Mouse (Mus musculus): ENCODE results near the gene Ackr1.

The Ackr1 gene

DNA sequence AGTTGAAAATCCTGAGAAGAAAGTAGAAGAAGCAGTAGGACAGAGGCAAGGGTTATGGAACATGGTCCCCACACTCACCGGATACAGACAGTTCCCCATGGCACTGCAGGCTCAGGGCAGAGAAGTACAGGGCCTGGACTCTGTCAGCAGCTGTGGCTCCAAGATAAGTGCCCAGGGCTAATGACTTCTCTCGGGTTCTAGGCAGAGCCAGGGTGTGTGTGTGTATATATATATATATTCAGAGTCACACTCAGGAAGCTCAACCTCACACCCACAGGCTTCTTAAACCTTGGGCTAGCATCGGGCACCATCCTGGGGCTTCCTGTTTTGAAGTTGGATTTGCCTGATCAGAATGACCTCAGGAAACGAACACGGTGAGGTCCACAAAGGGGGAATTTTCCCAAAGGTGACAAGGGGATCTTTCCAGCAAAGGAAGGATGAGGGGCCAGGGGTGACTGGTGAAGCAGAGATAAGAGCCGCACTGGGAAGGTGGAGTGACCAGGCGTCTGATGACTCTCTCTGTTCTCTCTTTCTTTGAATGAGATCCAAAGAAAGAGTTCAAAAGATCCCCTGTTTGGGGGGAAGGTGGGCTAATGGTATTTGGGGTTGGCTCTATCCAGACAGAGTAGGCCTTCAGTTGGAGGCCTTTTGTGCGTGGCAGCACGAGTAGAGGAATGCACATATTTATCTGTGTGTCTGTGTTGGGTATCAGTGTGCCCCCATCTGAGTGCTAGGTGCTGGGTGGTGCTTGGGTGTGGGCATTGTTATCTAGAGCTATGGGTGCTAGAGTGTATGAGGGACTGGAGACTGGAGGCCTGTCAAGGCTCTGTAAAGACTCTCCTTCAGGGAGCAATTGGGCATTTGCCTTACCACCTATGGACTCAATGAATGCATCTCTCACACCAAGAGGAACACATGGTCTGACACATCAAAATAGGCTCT is at the start of gene Ackr1:
Gene Ackr1 (minus strand): TSS at position 439 of the 942 bp plus-strand sequence.
- DNase-seq = no peak

DNA sequence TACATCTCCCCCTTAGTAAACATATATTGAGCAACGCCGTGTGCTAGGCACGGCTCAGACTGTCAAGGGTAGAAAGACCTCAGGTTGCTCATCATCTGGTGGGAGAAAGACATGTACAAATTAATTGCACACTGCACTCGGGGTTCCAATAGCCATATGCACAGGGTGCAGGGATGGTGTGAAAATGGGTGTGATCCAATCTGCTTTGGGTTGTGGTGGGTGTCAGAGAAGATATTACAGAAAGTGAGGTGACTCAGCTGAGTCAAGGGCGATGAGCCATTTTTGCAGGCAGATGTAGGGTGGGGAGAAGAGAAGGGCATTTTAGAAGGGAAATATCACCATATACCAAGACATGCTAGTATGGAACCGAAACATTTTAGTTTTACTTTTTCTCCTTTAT is 47.9 kb upstream of the Ackr1 start:
- DNase-seq = no peak

DNA sequence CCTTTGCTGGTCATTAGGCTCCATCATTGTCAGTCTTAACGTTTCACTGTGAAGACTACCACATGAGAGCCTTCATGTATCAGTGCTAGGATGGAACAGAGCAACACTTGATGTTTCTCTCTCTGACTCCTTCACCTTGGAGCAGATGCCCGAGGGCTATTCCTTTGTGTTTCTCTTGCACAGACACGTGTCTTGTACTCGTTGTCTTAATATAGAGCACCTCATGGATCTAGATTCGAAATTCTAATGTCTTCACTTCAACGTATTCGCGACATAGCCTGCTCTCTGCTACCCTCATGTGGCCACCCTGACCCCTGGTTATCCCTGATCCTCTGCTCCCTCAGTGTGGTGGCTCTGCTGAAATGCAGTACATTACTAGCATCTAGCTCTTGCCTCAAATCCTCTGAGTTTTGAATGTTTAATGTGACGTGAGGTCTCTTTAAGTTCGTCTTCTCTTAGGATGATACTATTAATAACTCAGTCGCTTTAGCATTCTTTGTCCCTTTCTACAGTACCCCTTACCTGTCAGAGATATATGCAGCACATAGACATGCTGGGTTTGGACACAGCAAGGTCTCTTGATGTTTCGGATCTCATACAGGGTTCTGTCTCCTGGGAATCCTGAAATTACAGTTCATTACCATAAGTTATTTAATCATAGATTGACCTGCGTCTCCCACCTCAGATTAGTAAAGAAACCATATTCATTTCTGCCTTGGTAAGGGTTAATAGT is 44.0 kb upstream of the Ackr1 start:
- DNase-seq = peak; percentile 18

DNA sequence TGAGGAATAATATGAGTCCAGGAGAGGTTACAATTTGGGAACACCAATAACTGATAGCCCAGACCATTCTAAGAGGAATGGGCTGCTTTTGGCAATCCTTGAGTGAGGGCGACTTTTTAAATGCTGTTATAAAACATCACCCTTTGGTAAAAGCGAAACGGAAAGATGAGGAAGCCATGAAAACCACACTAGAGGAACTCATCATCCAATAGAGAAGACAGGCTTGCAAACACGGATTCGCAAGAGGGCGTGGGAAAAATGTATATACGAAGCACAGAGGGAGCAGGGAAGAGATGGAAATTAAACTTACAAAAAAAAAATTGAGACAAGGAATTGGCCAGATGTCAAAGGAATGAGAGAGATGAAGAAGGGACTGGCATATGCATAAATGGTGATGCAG is 40.5 kb upstream of the Ackr1 start:
- DNase-seq = no peak

DNA sequence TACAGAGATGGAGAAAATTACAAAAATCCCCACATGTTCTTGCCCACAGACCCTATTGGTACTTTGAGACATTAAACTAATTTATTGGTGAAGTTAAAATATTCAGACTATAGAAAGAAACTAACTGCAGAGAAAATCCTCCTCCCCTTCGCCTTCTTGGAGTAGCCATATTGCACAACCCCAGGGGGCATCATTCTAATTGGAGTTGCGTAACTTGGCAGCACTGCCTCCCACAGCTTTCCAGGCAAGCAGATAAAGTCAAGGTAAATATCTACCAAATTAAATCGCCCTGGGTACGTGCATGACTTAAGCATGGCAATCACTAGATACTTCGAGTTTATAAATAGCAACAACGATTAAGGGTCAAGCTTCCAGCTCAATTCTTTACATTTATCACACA is 38.0 kb upstream of the Ackr1 start:
- no peak for DNase-seq

DNA sequence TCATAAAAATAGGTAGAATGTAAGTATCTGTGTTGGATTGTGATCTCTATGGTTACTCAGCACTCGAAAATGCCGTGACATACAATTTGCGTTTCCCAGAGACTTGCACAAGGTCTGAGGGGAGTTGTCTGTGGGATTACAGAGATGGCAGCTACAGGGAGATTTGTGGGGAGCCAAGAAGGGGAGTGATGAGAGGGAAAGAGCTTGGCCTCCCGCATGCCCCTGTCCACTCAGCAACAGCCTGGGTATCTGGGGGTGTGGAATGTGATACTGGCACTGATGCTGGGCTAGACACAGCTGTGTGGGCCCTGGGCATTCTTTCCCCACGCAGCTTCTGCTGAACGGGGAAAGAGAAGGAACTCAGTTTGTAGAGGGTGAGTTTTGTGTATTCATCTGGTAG is 36.9 kb upstream of the Ackr1 start:
- DNase-seq = no peak

DNA sequence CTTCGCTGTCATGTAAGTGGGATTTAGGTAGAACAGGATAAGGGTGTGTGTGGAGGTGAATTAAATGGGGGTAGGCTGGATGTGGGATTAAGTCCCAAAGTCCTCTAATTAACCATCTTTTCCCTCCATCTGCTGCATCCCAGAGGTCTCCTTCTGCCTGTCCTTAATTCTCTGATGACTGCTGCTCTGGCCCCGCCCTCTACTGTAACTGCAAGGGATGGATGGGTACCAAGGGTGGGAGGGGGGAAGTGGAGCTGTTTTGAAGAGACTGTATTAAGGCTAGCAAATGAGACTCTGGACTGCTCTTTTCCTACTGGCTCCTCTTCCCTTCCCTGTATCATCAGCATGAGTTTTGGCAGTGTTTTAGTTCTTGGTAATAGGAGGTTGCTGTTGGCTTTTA is 36.1 kb upstream of the Ackr1 start:
- no peak for DNase-seq

DNA sequence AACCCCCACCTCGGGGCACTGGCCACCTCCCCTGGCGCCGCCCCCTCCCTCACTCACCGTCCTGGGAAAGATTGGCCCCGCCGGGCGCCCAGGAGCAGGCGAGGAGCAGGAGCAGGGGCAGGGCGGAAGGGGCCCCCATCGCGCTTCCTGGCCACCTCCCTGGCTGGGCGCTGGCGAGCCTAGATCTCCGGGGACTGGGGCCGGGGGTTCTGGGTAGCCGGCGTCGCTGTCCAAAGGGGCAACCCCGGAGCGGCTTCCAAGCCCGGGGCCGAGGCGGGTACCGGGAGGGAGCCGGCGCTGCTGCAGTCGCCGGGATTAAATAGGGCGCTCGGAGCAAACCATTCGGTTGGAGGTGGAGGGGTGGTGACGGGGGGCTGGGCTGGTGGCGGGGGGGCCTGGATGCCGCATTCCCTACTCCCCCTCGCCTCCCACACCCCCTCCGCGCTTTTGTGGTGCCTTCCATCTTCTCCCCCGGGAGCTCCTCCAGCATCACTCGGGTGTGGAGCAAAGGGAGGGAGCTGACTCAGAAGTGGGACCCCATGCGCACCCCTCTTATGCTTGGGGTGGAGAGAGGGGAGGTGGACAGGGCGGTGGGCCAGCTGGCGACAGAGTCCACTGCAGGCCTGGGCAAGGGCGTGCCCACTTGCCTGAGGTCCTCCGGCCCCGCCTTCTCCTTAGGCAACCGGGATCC is 34.0 kb upstream of the Ackr1 start, which contains the start of gene Cadm3:
Gene Cadm3 (minus strand): TSS at position 340 of the 691 bp plus-strand sequence.
- DNase-seq = no peak

DNA sequence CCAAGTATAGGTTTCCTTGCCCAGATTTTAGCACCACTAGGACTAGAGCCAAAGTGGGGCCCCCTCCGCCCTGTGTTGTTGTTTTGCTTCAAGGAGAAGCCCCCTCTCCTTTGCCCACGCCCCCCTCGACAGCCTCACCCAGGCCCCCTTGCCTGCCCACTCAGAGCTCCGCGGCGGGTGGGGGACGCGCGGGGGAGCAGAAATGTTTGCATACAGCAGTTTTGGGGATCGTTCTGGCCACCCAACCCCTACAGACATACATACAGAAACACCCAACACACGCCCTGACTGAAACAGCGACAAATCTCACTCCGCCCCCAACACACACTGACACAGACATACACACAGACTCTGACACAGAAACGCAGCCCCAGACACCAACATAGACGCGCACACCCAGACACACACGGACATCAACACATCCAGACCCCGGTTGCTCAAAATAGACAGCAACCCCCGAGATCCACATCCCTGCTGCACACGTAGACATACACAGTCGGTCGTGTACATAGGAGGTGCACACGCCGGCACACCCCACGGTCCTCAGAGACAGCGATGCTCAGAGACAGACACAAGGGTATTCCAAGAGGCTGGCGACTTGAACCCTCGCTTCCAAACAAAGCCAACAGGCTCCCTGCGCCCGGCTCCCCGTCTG is 33.3 kb upstream of the Ackr1 start:
- DNase-seq = no peak

DNA sequence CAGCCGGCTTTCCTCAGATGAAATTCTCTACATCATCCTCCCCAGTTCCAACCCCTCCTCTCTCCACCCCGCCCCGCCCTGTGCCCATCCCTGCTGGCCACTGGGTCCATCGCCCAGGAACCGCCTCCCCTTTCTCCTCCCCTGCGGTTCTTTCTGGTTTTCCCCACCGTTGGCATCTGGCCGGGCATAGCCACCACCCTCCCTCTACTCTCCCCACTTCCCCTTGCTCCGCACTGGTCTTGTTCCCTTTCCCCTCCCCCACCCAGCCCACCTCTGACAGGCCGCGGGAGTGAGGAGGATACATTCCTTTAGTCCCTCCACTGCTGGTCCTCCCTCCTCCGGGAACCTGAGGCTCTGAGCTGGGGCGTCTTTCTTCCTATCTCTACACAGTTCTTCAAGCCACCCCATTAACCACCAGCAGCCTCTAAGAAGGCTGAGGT is 32.4 kb upstream of the Ackr1 start:
- no peak for DNase-seq

DNA sequence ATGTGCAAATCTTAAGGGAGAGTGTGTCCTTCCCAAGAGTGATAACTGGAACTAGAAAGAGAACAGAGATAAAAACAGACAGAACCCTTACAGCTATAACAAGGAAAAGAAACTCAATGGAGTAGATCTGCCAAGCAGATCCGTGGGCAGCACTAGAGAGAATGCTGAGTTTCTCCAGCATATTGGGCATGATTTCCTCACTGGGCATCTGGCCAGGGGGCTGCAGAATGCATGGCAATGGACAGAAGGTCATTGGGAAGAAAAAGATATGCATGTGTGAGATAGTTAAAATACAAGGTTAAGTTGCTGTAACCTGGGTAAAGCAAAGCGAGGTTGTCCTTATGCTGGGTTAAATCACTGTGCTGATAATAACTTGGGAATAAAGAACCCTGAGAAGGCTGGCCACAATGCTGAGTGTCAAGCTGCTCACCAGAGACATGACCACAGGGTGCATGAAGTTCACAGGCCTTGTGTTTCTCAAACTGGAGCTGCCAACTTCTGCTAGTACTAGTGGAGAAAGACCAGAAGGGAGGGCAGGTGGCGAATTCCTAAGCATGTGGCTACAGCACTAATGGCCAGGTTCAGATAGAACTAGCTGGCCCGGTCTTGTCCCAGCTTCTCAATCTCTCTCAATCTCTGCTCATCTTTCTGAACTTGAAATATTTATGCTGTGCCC is 30.7 kb upstream of the Ackr1 start:
- no peak for DNase-seq

DNA sequence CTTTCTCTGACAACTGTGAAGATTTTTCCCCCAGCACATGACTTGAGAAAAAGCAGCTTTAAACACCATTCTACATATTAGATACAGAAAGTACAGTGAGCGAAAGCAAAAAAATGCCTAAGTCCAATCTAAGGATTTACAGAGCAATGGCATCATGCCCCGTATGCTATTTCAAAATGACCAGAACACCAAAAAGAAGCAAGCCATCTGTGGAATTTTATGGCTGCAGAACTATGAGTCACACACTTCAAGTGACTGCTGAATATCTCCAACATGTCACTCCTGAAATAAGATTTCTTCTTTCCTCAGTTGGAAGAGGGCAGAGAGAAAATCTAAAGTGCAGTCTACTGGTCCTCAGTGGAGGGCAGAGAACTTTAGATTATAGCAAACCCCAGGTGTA is 29.9 kb upstream of the Ackr1 start:
- DNase-seq = no peak

DNA sequence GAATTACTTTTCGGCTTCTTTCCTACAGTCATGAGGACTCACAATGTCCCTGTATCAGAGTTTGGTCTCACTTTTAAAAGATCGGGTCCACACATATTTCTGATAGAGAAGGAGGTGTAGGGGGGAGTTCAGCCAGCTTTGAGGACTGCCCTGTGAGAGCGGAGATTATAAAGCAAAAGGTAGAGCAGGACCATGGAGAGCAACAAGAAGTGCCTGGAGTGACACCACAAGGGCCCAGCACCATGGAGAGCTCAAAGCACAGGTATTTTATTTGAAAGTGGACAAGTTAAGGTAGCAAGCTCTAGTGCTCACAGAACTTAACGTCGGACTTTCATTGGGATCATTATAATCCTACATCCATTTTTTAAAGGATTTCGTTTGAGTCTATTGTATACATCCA is 28.1 kb upstream of the Ackr1 start:
- DNase-seq = peak; percentile 40

DNA sequence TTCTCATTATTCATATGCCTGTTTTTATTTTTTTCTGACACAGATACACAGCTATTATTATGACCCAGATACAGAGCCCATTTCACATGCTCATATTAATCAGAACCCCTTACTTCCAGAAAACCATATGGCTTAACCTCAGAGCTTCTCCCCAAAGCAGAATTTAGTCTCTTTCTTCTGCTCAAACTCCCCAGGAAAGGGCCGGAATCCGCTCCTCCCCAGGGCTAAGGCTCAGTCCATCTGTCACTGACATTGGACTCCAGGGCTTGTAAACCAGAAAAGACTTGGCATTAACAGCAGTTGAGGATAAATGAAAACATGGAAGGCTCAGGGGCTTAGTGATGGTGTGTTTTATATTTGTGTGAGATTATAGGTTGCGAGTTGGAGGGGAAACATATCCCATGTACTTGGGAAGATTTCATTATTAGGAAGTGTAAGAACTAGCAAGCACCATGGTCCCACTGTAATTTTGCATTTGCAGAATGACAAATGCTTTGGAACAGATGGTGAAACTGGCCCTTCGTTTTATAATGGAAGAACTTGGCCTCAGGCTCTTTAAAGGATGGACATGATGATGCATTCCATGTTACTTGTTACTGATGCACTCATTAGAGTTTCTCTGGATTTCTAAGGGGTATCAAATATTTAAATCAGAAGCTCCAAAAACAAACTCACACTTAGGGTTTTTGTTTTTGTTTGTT is 26.2 kb upstream of the Ackr1 start:
- DNase-seq = no peak

DNA sequence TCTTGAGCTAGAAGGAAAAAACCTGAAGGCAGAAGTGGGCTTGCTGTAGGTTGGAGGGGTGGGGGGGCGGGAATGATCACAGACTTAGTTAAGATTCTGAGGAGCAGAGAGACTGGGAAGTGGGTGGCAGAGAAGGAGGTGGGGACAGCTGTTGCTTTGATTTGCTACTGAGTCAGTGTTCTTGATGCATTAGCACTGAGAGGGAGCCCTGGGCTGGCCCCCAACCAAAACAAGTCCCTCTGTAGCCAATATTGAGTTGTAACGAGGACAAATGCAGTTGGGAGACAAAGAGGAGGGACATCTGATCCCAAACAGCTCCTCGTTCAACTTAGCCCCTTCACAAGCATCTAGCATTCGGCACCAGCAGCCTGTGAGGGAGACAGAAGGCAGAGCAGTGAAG is 24.2 kb upstream of the Ackr1 start:
- no peak for DNase-seq

DNA sequence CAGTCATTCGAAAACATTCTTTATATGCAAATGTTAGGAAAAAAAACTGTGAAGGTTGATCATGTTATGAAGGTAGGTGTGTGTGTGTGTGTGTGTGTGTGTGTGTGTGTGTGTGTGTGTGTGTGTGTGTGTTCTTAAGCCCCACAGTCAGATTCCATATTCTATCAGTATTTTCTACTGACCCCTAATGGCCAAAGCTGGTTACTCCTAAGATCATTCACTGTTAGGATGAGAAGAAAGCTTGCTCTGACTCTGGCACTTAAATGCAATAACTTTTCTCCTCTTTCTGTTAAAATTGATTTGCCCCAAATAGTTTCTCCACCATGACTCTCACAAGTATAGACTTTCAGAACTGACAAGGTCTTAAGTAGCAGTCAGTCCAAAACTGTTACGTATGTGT is 23.1 kb upstream of the Ackr1 start:
- no peak for DNase-seq

DNA sequence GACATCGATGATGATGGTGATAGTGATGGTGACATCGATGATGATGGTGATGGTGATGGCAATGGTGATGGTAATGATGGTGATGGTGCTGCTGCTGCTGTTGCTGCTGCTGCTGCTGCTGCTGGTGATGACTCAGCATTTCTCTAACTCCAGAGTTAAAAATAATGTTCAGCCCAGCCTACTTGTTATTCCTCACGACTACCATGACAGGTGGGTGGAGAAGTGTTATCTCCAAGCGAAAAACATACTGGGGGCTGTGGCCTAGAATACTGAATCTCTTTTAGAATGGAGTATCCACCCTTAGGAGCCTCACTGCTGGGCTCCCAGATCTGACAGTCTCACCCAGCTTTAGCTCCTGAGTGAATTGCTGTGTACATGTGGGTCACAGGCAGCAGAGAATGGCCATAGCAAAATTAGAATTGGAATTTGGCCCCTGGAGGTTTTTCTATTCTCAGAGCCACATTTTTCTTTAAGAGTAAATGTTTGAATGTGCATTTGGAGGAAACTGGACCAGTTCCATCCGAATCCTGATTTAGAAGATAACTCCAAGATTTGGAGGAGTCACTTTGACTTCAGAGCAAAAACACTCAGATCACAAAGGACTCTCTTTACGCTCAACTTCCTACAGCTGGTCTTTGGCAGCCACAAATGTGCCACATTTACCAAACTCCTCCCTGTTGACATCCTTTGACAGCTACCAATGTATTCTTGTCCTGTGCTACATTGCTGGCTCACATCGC is 21.7 kb upstream of the Ackr1 start:
- DNase-seq = no peak

DNA sequence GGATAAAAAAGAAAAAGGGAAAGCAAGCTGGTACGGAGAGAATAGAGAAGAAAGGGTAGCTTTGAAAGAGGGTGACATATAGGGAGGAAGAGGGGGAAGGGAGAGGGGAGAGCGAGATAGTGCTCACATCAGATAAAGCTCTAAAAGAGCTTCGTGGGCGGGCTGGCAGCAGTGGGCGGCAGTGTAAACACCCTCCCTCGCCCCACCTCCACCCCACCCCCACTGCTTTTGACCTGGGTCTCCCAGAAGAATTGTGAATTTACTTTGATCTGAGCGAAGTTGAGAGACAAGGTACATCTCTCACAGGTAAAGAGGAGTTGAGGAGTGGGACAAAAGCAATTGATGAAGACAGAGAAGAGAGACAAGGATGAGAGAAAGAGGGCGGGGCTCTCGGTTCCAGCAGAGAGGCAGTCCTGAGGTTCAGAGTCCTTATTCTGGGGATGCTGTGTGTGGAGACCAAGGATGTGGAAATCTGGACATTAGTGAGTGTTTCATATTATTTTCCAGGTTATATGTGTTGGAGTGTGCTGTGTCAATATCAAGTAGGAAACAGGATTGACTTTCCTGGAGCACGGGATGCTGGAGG is 16.9 kb upstream of the Ackr1 start, which contains the start of gene Aim2:
Gene Aim2 (plus strand): TSS at position 508 of the 586 bp plus-strand sequence.
- DNase-seq = no peak

DNA sequence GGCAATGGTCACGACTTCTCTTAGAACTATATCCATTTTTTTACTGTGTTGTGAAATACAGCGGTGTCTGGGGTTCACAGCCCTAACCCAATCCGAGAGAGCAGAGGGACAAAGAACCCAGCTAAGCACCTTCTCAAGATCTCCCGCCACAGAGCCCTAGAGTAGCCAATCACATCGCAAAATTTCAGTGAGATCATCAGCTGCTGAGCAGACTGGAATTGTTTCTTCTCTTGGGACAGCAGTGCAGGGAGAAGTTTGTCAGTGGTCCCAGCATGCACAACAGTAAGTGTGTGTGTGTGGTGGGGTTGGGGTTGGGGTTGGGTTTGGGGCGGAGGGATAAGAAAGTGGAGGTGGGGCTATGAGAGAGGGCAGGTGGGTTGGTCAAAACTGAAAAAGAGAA is 16.4 kb upstream of the Ackr1 start:
- DNase-seq = no peak

DNA sequence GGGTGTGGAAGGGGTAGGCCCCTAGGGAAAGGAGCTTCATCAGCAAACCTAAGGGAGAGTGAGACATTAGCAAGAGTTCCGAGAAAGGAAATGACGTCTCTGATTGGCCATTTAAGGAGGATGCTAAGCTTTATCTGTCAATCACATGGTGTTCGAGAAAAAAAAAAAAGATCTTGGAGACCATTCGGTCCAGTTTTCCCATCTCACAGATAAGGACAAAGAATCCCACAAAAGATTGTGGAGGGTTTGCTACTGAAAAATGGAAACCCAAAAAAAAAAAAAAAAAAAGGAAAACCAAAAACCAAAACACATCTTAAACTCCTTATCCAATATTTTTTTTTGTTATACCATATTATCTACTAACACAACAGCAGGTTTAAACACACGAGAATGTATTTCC is 15.6 kb upstream of the Ackr1 start:
- DNase-seq = no peak

Measured in thymus, postnatal 14 days (tissue).